Mouse (Mus musculus): Measurements from ENCODE around the gene Ar.

- TF ChIP-seq POLR2A (IDR thresholded peaks at IDR 0.05; ENCODE audit: borderline replicate concordance, insufficient read depth, low read length) (no peak), CTCF (IDR thresholded peaks at IDR 0.05; ENCODE audit: borderline replicate concordance, insufficient read depth, low read depth, low read length) (no peak)
Measured at GRCm38 (mm10) chrX:98205766-98206165, 57.2 kb downstream of the Ar start.
